Mouse (Mus musculus) natural killer cell, adult 2 months (primary cell): Measurements from ENCODE around the gene Olfr711.
A peak's percentile ranks its signal among the peaks of the same experiment; 100 is the strongest.
"Not testable (repeated sequence)": the region's sequence is repeated elsewhere in the genome, so short reads cannot be mapped to it uniquely, and the experiment has no call there.

ENCODE experiments used
- DNase-seq, 2 experiments: peaks; one replicate each; pipeline ENCODE4 v3.0.0; 2022; ENCODE audit warnings: low spot score in 2 of 2

Olfr711 gene

DNA sequence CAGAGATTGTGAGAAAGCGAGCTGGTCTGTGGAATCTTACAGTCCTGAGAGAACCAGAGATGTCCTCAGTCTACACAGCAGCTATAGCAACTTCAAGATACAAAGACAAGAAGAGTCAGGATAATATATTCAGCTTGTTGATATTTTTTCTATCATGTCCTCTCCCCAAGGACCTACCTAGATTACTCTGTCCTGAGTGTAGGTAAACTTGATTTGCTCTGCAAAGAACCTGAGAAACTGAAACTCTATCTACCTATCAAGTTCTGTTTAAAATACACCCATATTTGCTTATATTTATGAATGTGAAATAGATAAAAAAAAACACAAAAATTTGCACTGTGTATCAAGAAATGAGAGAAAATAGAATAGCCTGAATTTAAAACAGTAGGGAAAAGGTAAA lies at the start of gene Olfr711:
Olfr711 (minus strand) TSS at position 101 of the 400 bp plus-strand sequence.
- DNase-seq: no peak

DNA sequence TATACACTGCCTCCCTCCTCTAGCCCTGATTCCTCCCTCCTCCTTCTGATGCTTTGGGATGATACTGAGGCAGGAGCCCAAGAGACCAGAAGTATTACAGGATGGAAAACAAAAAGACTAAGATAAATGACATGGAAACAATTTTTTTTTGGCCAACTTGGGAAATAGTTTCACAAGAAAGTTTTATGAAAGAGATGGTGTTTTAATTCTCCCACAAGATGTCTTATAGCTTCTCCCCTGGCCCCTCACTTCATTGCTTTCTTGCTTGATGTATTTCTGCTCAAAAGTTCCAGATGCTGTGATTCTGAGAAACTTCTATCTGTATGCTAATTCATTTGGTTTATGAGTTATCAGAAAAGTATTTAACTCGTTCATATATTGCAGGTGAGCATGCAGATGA lies 30.7 kb upstream of the Olfr711 start, which contains the start of gene Olfr2:
Olfr2 (minus strand) TSS at position 101 of the 400 bp plus-strand sequence.
- no peak for DNase-seq

- no peak for DNase-seq
Measured at GRCm38 (mm10) chr7:107004169-107004568, 28.9 kb upstream of the Olfr711 start.

- DNase-seq: no peak
Measured at GRCm38 (mm10) chr7:107000798-107001197, 25.5 kb upstream of the Olfr711 start.

DNA sequence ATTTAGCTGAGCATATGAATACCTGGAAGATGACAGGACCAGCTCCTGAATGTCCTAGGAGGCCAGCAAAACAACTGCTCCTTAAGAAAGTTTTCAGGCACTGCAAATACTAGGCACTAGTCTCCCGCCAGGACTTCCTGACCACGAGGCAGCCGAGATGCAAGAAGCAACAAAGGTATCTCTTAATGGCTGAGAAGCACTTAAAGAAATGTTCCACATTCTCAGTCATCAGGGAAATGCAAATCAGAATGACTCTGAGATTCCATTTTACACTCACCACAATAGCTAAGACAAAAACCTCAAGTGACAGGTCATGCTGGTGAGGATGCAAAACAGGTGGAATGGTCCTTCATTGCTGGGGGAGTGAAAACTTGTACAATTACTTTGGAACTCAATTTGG lies 10.0 kb upstream of the Olfr711 start:
- DNase-seq: no peak

- peak in 1 of 2 experiments; percentile 4 for DNase-seq
Measured at GRCm38 (mm10) chr7:106967503-106967902, 7.8 kb downstream of the Olfr711 start.

GRCm38 (mm10) chr7:106963837-106964236 lies 11.4 kb downstream of the Olfr711 start, which contains the start of gene Olfr6:
TSS of gene Olfr6 (minus strand) at chr7:106963937.
- no peak for DNase-seq

GRCm38 (mm10) chr7:106948212-106948611 lies 27.0 kb downstream of the Olfr711 start, which contains the start of gene Olfr710:
TSS of gene Olfr710 (minus strand) at chr7:106948312.
- DNase-seq: no peak

- DNase-seq: no peak
Measured at GRCm38 (mm10) chr7:106932119-106932518, 43.1 kb downstream of the Olfr711 start, which contains the start of gene Olfr709-ps1. TSS of gene Olfr709-ps1 (minus strand) at chr7:106932219.

DNA sequence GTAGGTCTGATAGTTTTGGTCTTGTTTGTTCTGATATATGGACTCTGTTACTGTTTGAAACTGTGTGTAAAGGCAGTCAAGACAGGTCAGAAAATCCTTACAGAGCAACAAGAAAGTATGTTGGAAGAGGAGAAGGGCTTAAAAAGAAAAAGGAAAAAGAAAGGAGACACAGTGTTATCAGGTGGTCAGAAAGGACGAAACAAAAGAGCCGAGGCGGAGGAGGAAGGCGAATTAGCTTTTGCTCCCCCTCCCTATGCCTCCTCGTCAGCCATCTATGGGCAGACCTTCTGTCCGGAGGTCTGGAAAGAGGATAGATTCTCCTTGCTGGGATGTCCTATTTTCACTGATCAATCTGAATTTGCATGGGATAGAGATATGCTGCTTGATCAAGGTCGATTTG lies 54.3 kb downstream of the Olfr711 start:
- not testable (repeated sequence) for DNase-seq
